Mouse (Mus musculus): Measurements from ENCODE around the gene Tmem245.
"Not testable (repeated sequence)": the region's sequence is repeated elsewhere in the genome, so short reads cannot be mapped to it uniquely, and the experiment has no call there.

Tmem245 gene

DNA sequence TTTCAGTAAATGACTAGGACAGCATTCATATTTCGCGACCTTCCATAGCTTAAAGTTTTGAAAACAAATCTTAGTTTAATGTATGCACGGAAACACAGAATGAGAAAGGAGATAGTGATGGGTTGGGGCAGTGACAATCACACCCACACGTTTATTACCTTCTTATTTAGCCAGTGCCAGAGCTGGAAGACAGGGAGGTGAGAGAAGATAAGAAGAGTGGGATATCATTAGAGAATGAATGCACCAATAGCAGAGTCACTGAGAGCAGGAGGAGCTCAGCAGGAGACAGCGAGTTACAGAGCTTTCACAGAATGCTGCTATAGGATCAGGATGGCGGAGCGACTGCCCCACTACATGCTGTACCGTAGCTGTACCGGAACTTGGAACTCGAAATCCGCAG is 25.0 kb downstream of the Tmem245 start:
- DNase-seq, result no peak

DNA sequence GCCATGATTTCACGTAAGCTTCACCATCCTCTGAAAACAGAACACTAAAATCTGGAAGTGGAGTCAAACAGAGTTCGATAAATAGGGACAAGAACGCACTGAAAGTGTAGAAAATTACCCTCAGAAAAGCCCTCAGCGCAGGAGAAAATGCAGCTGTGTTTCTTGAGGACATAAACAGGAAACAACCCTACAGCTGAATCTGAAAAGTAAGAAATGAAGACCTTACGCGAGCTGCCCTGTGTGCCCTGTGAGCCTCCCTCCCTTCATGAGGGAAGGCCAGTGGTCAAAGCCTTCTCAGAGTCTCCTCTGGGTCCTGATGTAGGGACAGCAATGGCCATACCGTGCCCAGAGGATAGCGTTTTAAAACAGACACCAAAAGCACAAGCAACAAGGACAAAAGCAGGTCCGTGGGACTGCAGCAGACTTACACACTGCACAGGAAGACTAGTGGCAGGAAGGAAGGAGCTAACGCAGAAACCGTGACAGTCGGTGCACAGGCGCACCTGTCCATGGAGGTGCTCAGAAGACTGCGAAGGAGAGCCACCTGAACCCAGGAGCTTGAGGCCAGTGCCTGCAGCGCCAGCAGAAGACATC is 31.4 kb downstream of the Tmem245 start:
- DNase-seq, result no peak

DNA sequence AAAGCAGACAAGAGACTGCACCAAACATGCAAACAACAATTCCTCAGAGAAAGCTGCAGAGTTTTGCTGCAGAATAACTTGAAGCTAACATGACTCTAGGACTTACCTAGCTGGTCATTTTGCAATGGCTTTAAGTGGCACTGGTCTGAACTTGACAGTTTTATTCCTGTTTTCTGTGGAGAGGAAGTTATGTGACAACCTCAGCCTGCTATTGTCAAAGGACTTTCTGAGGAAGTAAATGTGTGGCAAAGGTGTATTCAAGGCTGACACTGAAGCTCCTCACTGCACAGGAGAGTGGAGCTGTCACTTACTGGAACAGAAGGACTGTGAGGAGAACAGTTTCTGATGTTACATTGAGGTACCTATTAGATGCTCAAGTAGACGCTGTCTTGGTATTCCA is 32.5 kb downstream of the Tmem245 start:
- DNase-seq, result no peak

- no peak for DNase-seq
These were observed 32.9 kb downstream of the Tmem245 start for GRCm38 (mm10) chr4:56914338-56914737.

DNA sequence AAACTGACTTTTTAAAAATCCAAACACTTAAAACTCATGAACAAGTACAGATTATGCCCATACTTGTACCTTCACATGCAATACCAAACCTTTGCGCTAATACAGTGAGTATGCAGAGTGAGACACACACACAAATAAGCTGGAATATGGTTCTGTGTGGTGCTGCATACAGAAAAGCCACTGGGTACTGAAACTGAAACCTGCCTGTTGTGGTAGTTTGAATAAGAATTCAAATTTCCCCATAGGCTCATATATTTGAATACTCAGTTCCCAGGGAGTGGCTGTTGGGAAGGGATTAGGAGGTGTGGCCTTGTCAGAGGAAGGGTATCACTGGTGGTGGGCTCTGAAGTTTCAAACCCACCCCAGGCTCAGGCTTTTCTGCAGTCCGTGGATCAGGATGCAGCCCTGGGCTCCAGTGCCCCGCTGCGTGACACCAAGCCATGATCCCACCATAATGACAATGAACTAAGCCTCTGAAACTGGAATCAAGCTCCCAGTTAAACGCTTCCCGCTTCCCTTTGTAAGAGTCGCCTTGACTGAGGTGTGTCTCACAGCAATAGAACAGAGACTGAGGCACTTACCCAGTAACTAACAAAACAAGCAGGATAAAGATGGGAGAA is 34.7 kb downstream of the Tmem245 start:
- DNase-seq, result no peak

DNA sequence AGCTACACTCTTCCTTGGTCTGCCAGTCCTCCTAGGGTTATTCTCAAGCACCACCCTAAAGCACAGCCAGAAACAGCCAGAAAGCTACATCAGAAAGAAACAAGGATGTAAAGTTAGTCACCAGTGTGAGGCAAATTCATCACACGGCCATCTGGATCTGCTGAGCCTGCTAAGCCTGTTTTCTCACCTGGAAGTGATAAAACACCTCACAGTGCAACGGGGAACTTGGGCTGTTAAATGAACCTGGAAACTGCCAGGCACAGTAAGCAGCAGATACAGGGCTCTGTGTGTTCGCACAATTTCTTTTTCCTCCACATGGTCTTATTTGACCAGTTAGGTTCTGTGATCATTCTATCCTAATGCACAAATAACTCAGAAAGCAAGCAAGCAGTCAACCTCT is 37.7 kb downstream of the Tmem245 start:
- no peak for DNase-seq

DNA sequence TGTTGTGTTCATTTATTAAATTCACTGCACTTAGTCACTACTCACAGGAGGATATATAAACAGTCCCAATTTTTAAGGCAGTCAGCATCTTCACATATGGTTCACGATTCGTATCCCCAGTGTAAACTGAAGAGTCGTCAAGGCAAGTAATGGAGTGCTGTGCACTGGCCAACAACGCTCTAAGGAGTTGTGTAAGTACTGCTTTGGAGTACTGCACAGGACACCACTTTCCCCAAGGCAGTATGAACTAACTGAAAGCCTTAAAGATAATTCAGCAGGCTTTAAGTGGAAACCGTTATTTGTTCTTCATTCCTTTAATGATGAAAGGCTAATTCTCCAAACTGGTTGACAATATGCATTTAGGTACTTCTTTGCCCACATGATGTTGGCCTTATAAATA is 39.6 kb downstream of the Tmem245 start:
- DNase-seq, result no peak

- no peak for DNase-seq
These were observed 40.3 kb downstream of the Tmem245 start for GRCm38 (mm10) chr4:56906926-56907325.

DNA sequence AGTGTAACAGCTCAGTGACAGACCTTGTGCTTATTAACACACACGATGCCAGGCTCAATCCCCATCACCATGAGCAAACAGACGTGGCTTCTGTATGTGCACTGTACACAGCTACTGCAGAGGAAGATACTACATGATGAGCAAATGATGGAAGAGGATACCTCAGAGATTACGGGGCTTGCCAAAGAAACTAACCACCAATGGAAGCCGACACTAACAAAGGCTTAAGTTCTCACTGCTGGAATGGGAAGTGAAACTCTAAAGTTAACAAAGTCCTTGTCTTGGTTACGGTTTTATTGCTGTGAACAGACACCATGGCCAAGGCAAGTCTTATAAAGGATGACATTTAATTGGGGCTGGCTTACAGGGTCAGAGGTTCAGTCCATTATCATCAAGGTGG is 41.7 kb downstream of the Tmem245 start:
- DNase-seq, result no peak

DNA sequence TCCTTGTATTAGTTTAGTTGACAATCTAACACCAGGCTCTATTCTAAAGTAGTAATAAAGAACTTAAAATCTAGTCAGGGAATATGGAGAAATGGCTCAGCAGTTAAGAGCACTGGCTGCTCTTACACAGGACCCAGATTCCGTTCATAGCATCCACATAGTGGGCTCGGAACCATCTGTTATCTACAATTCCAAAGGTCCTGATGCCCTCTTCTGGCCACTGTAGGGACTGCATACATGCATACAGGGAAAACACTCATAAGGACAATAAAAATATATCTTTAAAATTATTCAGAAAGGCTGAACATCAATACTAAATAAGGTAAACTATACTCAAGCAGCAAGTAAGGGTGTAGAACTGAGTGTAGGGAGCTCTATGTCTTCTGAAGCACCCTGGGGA is 45.6 kb downstream of the Tmem245 start:
- peak; percentile 21 for DNase-seq

GRCm38 (mm10) chr4:56899216-56899615 is 48.0 kb downstream of the Tmem245 start:
- no peak for DNase-seq

DNA sequence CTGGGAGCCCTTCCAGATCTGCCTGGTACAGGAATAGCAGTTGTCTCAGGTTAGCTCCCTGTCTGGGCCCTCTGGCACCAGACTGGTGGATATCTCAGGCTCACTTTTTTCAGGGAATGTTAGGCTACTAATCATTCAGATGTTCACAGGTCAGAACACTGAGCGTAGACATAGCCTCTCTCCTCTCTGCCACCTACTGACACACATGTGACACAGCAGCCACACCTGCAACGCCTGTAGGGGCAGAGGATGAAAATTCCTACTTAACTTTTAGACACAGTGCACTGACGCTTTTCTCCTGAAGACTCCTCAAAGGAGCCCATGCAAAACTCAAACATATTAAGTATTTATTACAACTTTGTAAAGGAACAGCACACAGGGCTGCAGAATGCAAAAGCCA is 49.7 kb downstream of the Tmem245 start:
- no peak for DNase-seq

- no peak for DNase-seq
These were observed 53.0 kb downstream of the Tmem245 start for GRCm38 (mm10) chr4:56894196-56894595.

GRCm38 (mm10) chr4:56892501-56893115 is 54.6 kb downstream of the Tmem245 start:
- no peak for DNase-seq

DNA sequence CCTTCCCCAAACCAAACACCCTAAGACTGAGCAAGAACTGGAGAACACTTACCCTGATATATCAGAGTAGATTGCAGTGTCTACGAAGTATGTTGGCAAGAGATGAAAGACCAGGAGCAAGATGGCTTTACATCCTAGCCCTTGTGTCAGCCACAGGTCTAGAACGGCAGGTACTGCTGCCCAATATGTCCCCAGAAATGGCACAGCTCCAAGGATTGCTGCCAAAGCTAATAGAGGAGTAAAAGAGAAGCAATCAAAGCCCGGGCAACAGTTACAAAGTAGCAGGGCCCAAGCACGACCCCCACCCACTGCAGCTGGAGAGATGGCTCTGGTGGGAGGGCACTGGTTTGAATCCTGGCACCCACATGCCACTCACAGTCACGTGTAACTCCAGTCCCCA is 58.8 kb downstream of the Tmem245 start:
- no peak for DNase-seq

DNA sequence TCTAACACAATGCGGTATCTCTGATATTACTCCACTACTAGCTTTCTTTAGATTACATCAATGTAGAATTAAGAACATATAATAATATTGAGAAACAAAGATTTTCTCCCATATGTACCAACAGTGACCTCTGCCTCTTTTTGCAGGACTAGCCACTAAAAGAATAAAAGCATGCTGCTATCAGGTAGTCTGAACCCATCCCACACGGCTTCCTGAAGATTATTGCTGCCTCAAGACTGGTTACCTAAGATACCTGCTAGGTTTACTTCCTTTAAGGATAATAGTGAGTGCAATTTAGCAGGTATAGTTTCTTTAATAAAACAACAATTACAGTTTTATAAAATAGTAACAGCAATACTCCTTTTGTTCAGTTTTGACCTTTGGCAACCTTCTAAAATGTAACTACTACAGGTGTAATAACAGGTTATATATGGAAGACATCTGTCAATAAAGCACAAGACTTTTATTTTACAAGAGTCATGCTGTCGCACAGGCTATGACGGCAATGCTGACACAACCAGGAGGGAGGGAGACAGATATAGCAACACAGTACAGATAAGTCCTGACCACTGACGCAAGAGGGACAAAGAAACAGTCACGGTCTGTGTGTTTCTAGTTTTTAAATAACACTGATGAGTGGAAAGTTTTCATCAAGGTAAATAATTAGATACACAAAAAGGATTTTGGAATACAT is 60.8 kb downstream of the Tmem245 start:
- no peak for DNase-seq

DNA sequence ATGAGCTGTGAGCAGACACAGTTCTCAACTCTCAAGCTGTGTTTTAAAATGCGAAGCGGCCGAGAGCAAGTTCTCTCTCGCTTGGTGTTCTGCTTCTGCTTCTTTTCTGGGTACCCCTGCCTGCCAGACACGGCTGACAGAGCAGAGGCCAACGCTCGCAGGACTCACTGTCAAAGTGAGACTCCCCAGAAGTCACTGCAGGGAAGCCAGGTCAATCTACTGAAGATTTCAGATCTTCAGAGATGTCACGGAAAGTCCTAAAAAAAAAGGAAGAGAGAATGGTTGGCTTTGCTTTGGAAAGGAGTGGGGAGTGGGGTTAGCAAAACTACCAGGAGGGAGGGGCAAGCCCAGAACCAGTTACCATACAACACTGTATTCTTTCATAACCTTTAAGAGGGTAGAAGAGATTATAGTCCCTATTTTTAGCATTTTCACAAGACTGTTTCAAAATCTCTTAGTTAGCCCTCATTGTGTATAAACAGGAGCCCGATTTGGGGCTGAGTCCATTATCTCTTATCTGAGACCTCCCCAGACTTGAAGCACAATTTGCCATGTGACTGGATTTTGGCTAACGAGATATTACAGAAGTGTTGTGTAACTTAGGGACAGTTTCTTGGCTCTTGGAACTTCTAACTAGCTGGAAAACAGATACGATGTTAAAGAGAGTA is 67.1 kb downstream of the Tmem245 start:
- no peak for DNase-seq

DNA sequence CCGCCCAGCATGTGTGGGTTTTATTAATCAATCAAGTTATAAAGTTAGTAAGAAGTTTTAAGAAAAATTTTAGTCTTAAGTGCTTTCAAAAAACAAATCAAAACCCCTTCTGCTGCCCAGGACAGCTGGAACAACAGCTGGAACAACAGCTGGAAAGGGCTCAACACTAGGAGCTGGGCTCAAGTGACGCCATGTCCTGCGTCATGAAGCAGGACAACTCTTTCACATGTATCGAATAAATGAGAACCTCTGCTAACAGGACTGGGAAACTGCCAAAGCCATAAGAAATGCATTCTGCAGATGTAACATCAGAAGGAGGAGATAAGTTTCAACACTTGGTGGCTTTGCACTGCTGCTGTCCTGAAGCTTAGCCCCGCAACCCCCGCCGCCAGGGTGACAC is 68.3 kb downstream of the Tmem245 start:
- DNase-seq, result no peak

- not testable (repeated sequence) for DNase-seq
These were observed 76.7 kb downstream of the Tmem245 start for GRCm38 (mm10) chr4:56870541-56870940.

- DNase-seq, result peak; percentile 16
These were observed 79.5 kb downstream of the Tmem245 start for GRCm38 (mm10) chr4:56867761-56868160.

DNA sequence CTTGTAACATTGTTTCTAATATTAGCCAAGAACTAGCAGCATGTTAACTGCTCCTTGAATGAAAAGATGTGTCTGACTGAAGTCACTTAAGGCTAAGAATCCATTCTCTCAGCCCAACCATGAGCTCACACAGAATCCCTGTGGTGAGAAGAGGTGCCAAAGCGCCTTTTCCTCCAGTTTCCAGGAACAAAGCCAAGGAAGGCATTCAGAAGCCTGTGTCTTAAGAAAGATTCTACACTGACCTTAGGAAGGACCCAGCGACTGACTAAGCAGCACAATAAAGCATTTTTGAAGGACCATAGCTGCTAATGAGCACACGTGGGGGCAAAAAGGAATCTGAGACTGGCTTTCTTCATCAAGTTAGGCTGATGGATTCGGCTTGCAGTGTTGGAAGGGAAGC is 81.3 kb downstream of the Tmem245 start:
- DNase-seq, result peak; percentile 9

DNA sequence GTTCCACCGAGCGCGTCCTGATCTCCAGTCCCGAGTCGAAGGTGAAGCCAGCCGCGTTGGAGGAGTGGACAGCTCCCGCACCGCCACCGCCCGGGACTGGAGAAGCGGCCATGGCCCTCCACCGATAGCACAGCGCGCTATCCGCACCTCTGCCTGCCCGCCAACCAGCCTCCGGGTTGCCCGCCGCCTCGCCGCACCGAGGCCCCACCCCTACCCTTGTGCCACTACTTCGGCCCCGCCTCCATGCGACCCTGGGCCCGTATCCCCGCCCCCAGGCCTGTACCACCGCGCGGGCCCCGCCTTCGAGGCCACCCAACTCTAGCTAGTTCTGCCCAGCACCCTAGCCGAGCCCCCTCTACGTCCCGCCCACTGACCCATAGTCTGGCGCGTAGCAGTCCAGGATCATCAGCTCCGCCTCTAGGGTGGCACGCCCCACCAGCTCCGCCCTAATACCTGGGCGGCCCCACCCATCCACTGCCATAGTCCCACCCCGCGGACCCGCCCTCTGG is 82.2 kb downstream of the Tmem245 start, which contains the start of gene Ctnnal1:
Gene Ctnnal1 (minus strand): TSS at position 186 of the 509 bp plus-strand sequence.
- peak; percentile 96 for DNase-seq

- DNase-seq, result no peak
These were observed 82.7 kb downstream of the Tmem245 start for GRCm38 (mm10) chr4:56864417-56865001.

Measured in kidney, adult 18-20 months (tissue).